Mouse (Mus musculus): ENCODE data around the gene Shoc2.

GRCm38 (mm10) chr19:53994276-53994675, 50.2 kb downstream of the Shoc2 start:
- TF ChIP-seq TAL1 (IDR thresholded peaks at IDR 0.05; ENCODE audit: low read length) (no peak), GATA1 (IDR thresholded peaks at IDR 0.05; ENCODE audit: low read length) (no peak)

Measured in erythroblast, embryonic 14.5 days (primary cell).